Mouse (Mus musculus) hindbrain, embryonic 11.5 days (tissue): ENCODE measurements around the gene Fxr1. TPM values are rescaled to one million over a fixed set of nuclear protein-coding genes. Genes with fewer than 3 reads are reported as not detected.
"Not testable (repeated sequence)": the region's sequence is repeated elsewhere in the genome, so short reads cannot be mapped to it uniquely, and the experiment has no call there.

ENCODE experiments used
- ATAC-seq: fragments of 200-750 bp; cut with Nextera tagmentation; 2 replicates; pipeline ENCODE4 v1.8.0; 2017; ENCODE audit warnings: mild to moderate bottlenecking, moderate TSS enrichment, moderate library complexity; ENCODE audit not compliant: low FRiP score
- DNase-seq: peaks from one replicate; pipeline ENCODE4 v3.0.0-alpha.2; 2015; ENCODE audit warnings: low spot score
- H3K27ac ChIP-seq: fragments of 300-500 bp; sonication (generic); 2 replicates; pipeline ENCODE4 v1.5.1; 2014; ENCODE audit warnings: mild to moderate bottlenecking, low read depth, low read length
- H3K27me3 ChIP-seq: fragments of 300-500 bp; sonication (generic); 2 replicates; pipeline ENCODE4 v1.6.1; 2014; ENCODE audit warnings: mild to moderate bottlenecking, low read length, moderate library complexity, mixed read lengths; ENCODE audit not compliant: control insufficient read depth, insufficient read depth
- H3K36me3 ChIP-seq: fragments of 300-500 bp; sonication (generic); 2 replicates; pipeline ENCODE4 v1.6.1; 2014; ENCODE audit warnings: mild to moderate bottlenecking, low read length, moderate library complexity, mixed read lengths; ENCODE audit not compliant: control insufficient read depth, insufficient read depth
- H3K4me1 ChIP-seq: fragments of 300-500 bp; sonication (generic); replicated peaks from 2 replicates; pipeline ENCODE4 v1.6.1; 2014; ENCODE audit warnings: low read length, mixed read lengths; ENCODE audit not compliant: control insufficient read depth, insufficient read depth
- H3K4me2 ChIP-seq: fragments of 300-500 bp; sonication (generic); replicated peaks from 2 replicates; pipeline ENCODE4 v1.6.1; 2014; ENCODE audit warnings: mild to moderate bottlenecking, low read depth, low read length
- H3K4me3 ChIP-seq: fragments of 300-500 bp; sonication (generic); 2 replicates; pipeline ENCODE4 v1.5.1; 2014; ENCODE audit warnings: low read depth, low read length
- H3K9ac ChIP-seq: fragments of 300-500 bp; sonication (generic); 2 replicates; pipeline ENCODE4 v1.6.1; 2014; ENCODE audit warnings: low read depth, low read length
- H3K9me3 ChIP-seq: fragments of 300-500 bp; sonication (generic); 2 replicates; pipeline ENCODE4 v1.6.1; 2016; ENCODE audit warnings: low read length; ENCODE audit not compliant: control insufficient read depth
- WGBS: fragments of 180-500 bp; shearing (Covaris S2); extraction: QIAGEN DNeasy Blood & Tissue Kit; methylation state at CpG from one replicate; pipeline ENCODE4 v1.1.7; 2014; 5-methylcytosine and 5-hydroxymethylcytosine counted together
- polyA plus RNA-seq: library from polyadenylated mRNA; unstranded; fragments of >200 nt; fragmentation: Nextera tagmentation; extraction: Ambion mirVana; gene quantifications from 2 replicates; pipeline ENCODE4 v1.2.1, GENCODE M21; 2014

The Fxr1 gene
- polyA plus RNA-seq, 1 experiment from 2014 or later, result 76.8 TPM

GRCm38 (mm10) chr3:34033720-34034364 is 14.1 kb downstream of the Fxr1 start:
- DNase-seq (no peak), ATAC-seq (no peak)
- 92% methylated on average over 3 of the region's 3 CpGs for WGBS
- Histone ChIP-seq H3K27ac (no peak overlapping the region), H3K4me3 (no peak overlapping the region), H3K9ac (no peak overlapping the region), H3K36me3 (no peaks in the 10 kb centered on the region), H3K4me1 (no peaks in the 10 kb centered on the region), H3K27me3 (no peaks in the 10 kb centered on the region), H3K9me3 (no peaks in the 10 kb centered on the region), H3K4me2 (no peak overlapping the region)

- Histone ChIP-seq H3K4me1 (no peaks in the 10 kb centered on the region), H3K9me3 (no peaks in the 10 kb centered on the region), H3K36me3 (no peaks in the 10 kb centered on the region), H3K4me2 (no peak overlapping the region), H3K27me3 (no peaks in the 10 kb centered on the region), H3K9ac (no peak overlapping the region), H3K27ac (no peak overlapping the region), H3K4me3 (no peak overlapping the region)
- WGBS, result 83% methylated on average over 1 of the region's 1 CpGs
- DNase-seq (no peak), ATAC-seq (no peak)
Observed at GRCm38 (mm10) chr3:34034803-34035202, 15.1 kb downstream of the Fxr1 start.

- Histone ChIP-seq H3K4me1 (no peaks in the 10 kb centered on the region), H3K27ac (no peak overlapping the region), H3K27me3 (no peaks in the 10 kb centered on the region), H3K9me3 (no peaks in the 10 kb centered on the region), H3K36me3 (no peaks in the 10 kb centered on the region), H3K9ac (no peak overlapping the region), H3K4me3 (no peak overlapping the region), H3K4me2 (no peak overlapping the region)
- DNase-seq (no peak), ATAC-seq (no peak)
- WGBS, result 90% methylated on average over 3 of the region's 3 CpGs
Observed at GRCm38 (mm10) chr3:34035706-34036105, 16.0 kb downstream of the Fxr1 start.

- Histone ChIP-seq H3K9me3 (no peaks in the 10 kb centered on the region), H3K4me1 (no peaks in the 10 kb centered on the region), H3K4me3 (no peak overlapping the region), H3K36me3 (no peaks in the 10 kb centered on the region), H3K27me3 (no peaks in the 10 kb centered on the region), H3K4me2 (no peak overlapping the region), H3K27ac (no peak overlapping the region), H3K9ac (no peak overlapping the region)
- 93% methylated on average over 4 of the region's 4 CpGs for WGBS
- DNase-seq (no peak), ATAC-seq (no peak)
Observed at GRCm38 (mm10) chr3:34041990-34042389, 22.2 kb downstream of the Fxr1 start.

- H3K36me3 ChIP-seq, result peaks cover 6% of the 10 kb centered on the region; the same call in 1 of the 2 replicates
- ATAC-seq, result no peak
Observed at GRCm38 (mm10) chr3:34062352-34062751, 42.6 kb downstream of the Fxr1 start.

GRCm38 (mm10) chr3:34068943-34069342 is 49.2 kb downstream of the Fxr1 start:
- H3K4me1 ChIP-seq, H3K9ac ChIP-seq, H3K27ac ChIP-seq, H3K4me2 ChIP-seq, H3K4me3 ChIP-seq, DNase-seq, ATAC-seq, H3K9me3 ChIP-seq, H3K27me3 ChIP-seq, H3K36me3 ChIP-seq: not testable (repeated sequence)
- 92% methylated on average over 7 of the region's 7 CpGs for WGBS

More at GRCm38 (mm10) chr3:34062352-34062751, 42.6 kb downstream of the Fxr1 start:
- WGBS, result 92% methylated on average over 2 of the region's 2 CpGs
- no peak for DNase-seq
- Histone ChIP-seq H3K4me3 (no peak overlapping the region), H3K27ac (no peak overlapping the region), H3K4me2 (no peak overlapping the region), H3K4me1 (no peaks in the 10 kb centered on the region), H3K9ac (no peak overlapping the region), H3K27me3 (no peaks in the 10 kb centered on the region), H3K9me3 (no peaks in the 10 kb centered on the region)

GRCm38 (mm10) chr3:34072726-34073125 is 53.0 kb downstream of the Fxr1 start:
- ATAC-seq, result no peak

GRCm38 (mm10) chr3:34076058-34076759 is 56.5 kb downstream of the Fxr1 start:
- Histone ChIP-seq H3K9ac (no peak overlapping the region), H3K36me3 (no peaks in the 10 kb centered on the region), H3K9me3 (no peaks in the 10 kb centered on the region), H3K4me1 (no peaks in the 10 kb centered on the region), H3K4me2 (no peak overlapping the region), H3K4me3 (no peak overlapping the region), H3K27me3 (no peaks in the 10 kb centered on the region), H3K27ac (no peak overlapping the region)
- no peak for ATAC-seq
- WGBS, result 86% methylated on average over 6 of the region's 6 CpGs
- DNase-seq, result no peak

More at GRCm38 (mm10) chr3:34072726-34073125, 53.0 kb downstream of the Fxr1 start:
- no peaks in the 10 kb centered on the region for H3K27me3 ChIP-seq
- H3K4me3 ChIP-seq, result no peak overlapping the region
- H3K9ac ChIP-seq, result no peak overlapping the region
- H3K4me2 ChIP-seq, result no peak overlapping the region
- WGBS, result 94% methylated on average over 6 of the region's 6 CpGs
- no peaks in the 10 kb centered on the region for H3K9me3 ChIP-seq
- no peaks in the 10 kb centered on the region for H3K36me3 ChIP-seq
- no peaks in the 10 kb centered on the region for H3K4me1 ChIP-seq
- DNase-seq, result no peak
- H3K27ac ChIP-seq, result no peak overlapping the region
